Mouse (Mus musculus): ENCODE measurements around the gene B3galt1. TPM values are rescaled to one million over a fixed set of nuclear protein-coding genes. Genes with fewer than 3 reads are reported as not detected.

The B3galt1 gene
- polyA plus RNA-seq, 1 experiment, result not detected

- no peak overlapping the region for H3K4me3 ChIP-seq (replicated peaks)
- no peaks in the 10 kb centered on the region for H3K27me3 ChIP-seq (ENCODE audit: control insufficient read depth)
- no peaks in the 10 kb centered on the region for H3K9me3 ChIP-seq (ENCODE audit: control insufficient read depth, low read length)
- TF ChIP-seq TAL1 (IDR thresholded peaks at IDR 0.05; ENCODE audit: low read length) (no peak), GATA1 (IDR thresholded peaks at IDR 0.05; ENCODE audit: low read length) (no peak)
- H3K4me1 ChIP-seq (ENCODE audit: control insufficient read depth), result no peaks in the 10 kb centered on the region
- H3K36me3 ChIP-seq (ENCODE audit: control insufficient read depth), result no peaks in the 10 kb centered on the region
These were observed 91.7 kb downstream of the B3galt1 start for GRCm38 (mm10) chr2:67657372-67657771.

GRCm38 (mm10) chr2:67658091-67658490 is 92.4 kb downstream of the B3galt1 start:
- TF ChIP-seq TAL1 (IDR thresholded peaks at IDR 0.05; ENCODE audit: low read length) (no peak), GATA1 (IDR thresholded peaks at IDR 0.05; ENCODE audit: low read length) (no peak)
- no peak overlapping the region for H3K4me3 ChIP-seq (replicated peaks)
- no peaks in the 10 kb centered on the region for H3K9me3 ChIP-seq (ENCODE audit: control insufficient read depth, low read length)
- no peaks in the 10 kb centered on the region for H3K36me3 ChIP-seq (ENCODE audit: control insufficient read depth)
- no peaks in the 10 kb centered on the region for H3K4me1 ChIP-seq (ENCODE audit: control insufficient read depth)
- H3K27me3 ChIP-seq (ENCODE audit: control insufficient read depth), result no peaks in the 10 kb centered on the region

- no peaks in the 10 kb centered on the region for H3K36me3 ChIP-seq (ENCODE audit: control insufficient read depth)
- H3K9me3 ChIP-seq (ENCODE audit: control insufficient read depth, low read length), result no peaks in the 10 kb centered on the region; the same call in 1 of the 2 replicates
- H3K4me3 ChIP-seq (replicated peaks), result no peak overlapping the region
- H3K27me3 ChIP-seq (ENCODE audit: control insufficient read depth), result no peaks in the 10 kb centered on the region
- H3K4me1 ChIP-seq (ENCODE audit: control insufficient read depth), result no peaks in the 10 kb centered on the region
- TF ChIP-seq TAL1 (IDR thresholded peaks at IDR 0.05; ENCODE audit: low read length), result no peak
- TF ChIP-seq GATA1 (IDR thresholded peaks at IDR 0.05; ENCODE audit: low read length), result no peak
These were observed 106.0 kb downstream of the B3galt1 start for GRCm38 (mm10) chr2:67671721-67672120.

GRCm38 (mm10) chr2:67677697-67678096 is 112.0 kb downstream of the B3galt1 start:
- TF ChIP-seq TAL1 (IDR thresholded peaks at IDR 0.05; ENCODE audit: low read length), result no peak
- no peak for TF ChIP-seq GATA1 (IDR thresholded peaks at IDR 0.05; ENCODE audit: low read length)
- Histone ChIP-seq H3K4me1 (ENCODE audit: control insufficient read depth) (no peaks in the 10 kb centered on the region), H3K27me3 (ENCODE audit: control insufficient read depth) (no peaks in the 10 kb centered on the region), H3K9me3 (ENCODE audit: control insufficient read depth, low read length) (no peaks in the 10 kb centered on the region), H3K36me3 (ENCODE audit: control insufficient read depth) (no peaks in the 10 kb centered on the region), H3K4me3 (replicated peaks) (no peak overlapping the region)

GRCm38 (mm10) chr2:67724249-67724648 is 158.6 kb downstream of the B3galt1 start:
- TF ChIP-seq TAL1 (IDR thresholded peaks at IDR 0.05; ENCODE audit: low read length) (no peak), GATA1 (IDR thresholded peaks at IDR 0.05; ENCODE audit: low read length) (no peak)
- Histone ChIP-seq H3K27me3 (ENCODE audit: control insufficient read depth) (no peaks in the 10 kb centered on the region), H3K36me3 (ENCODE audit: control insufficient read depth) (no peaks in the 10 kb centered on the region), H3K9me3 (ENCODE audit: control insufficient read depth, low read length) (no peaks in the 10 kb centered on the region; the same call in 1 of the 2 replicates), H3K4me3 (replicated peaks) (no peak overlapping the region), H3K4me1 (ENCODE audit: control insufficient read depth) (no peaks in the 10 kb centered on the region)

- TF ChIP-seq GATA1 (IDR thresholded peaks at IDR 0.05; ENCODE audit: low read length), result no peak
- no peak for TF ChIP-seq TAL1 (IDR thresholded peaks at IDR 0.05; ENCODE audit: low read length)
- Histone ChIP-seq H3K27me3 (ENCODE audit: control insufficient read depth) (no peaks in the 10 kb centered on the region), H3K36me3 (ENCODE audit: control insufficient read depth) (no peaks in the 10 kb centered on the region)
These were observed 165.1 kb downstream of the B3galt1 start for GRCm38 (mm10) chr2:67730771-67731170.

GRCm38 (mm10) chr2:67751585-67751984 is 185.9 kb downstream of the B3galt1 start:
- Histone ChIP-seq H3K36me3 (ENCODE audit: control insufficient read depth) (no peaks in the 10 kb centered on the region), H3K4me1 (ENCODE audit: control insufficient read depth) (no peaks in the 10 kb centered on the region), H3K9me3 (ENCODE audit: control insufficient read depth, low read length) (no peaks in the 10 kb centered on the region), H3K4me3 (replicated peaks) (no peak overlapping the region), H3K27me3 (ENCODE audit: control insufficient read depth) (no peaks in the 10 kb centered on the region)
- no peak for TF ChIP-seq TAL1 (IDR thresholded peaks at IDR 0.05; ENCODE audit: low read length)

More at GRCm38 (mm10) chr2:67730771-67731170, 165.1 kb downstream of the B3galt1 start:
- H3K4me3 ChIP-seq (replicated peaks), result no peak overlapping the region
- H3K4me1 ChIP-seq (ENCODE audit: control insufficient read depth), result no peaks in the 10 kb centered on the region
- H3K9me3 ChIP-seq (ENCODE audit: control insufficient read depth, low read length), result no peaks in the 10 kb centered on the region; the same call in 1 of the 2 replicates

- Histone ChIP-seq H3K4me3 (replicated peaks) (no peak overlapping the region), H3K9me3 (ENCODE audit: control insufficient read depth, low read length) (no peaks in the 10 kb centered on the region), H3K4me1 (ENCODE audit: control insufficient read depth) (no peaks in the 10 kb centered on the region), H3K27me3 (ENCODE audit: control insufficient read depth) (no peaks in the 10 kb centered on the region), H3K36me3 (ENCODE audit: control insufficient read depth) (no peaks in the 10 kb centered on the region)
- no peak for TF ChIP-seq GATA1 (IDR thresholded peaks at IDR 0.05; ENCODE audit: low read length)
- TF ChIP-seq TAL1 (IDR thresholded peaks at IDR 0.05; ENCODE audit: low read length), result no peak
These were observed 190.8 kb downstream of the B3galt1 start for GRCm38 (mm10) chr2:67756507-67756906.

- Histone ChIP-seq H3K27me3 (ENCODE audit: control insufficient read depth) (no peaks in the 10 kb centered on the region), H3K4me1 (ENCODE audit: control insufficient read depth) (no peaks in the 10 kb centered on the region), H3K4me3 (replicated peaks) (no peak overlapping the region), H3K36me3 (ENCODE audit: control insufficient read depth) (no peaks in the 10 kb centered on the region), H3K9me3 (ENCODE audit: control insufficient read depth, low read length) (peaks cover 9% of the 10 kb centered on the region)
- TF ChIP-seq TAL1 (IDR thresholded peaks at IDR 0.05; ENCODE audit: low read length) (no peak), GATA1 (IDR thresholded peaks at IDR 0.05; ENCODE audit: low read length) (no peak)
These were observed 221.9 kb downstream of the B3galt1 start for GRCm38 (mm10) chr2:67787536-67787935.

GRCm38 (mm10) chr2:67797561-67797960 is 231.9 kb downstream of the B3galt1 start:
- Histone ChIP-seq H3K36me3 (ENCODE audit: control insufficient read depth) (no peaks in the 10 kb centered on the region), H3K4me1 (ENCODE audit: control insufficient read depth) (no peaks in the 10 kb centered on the region), H3K4me3 (replicated peaks) (no peak overlapping the region), H3K27me3 (ENCODE audit: control insufficient read depth) (no peaks in the 10 kb centered on the region), H3K9me3 (ENCODE audit: control insufficient read depth, low read length) (peaks cover 2% of the 10 kb centered on the region)
- TF ChIP-seq GATA1 (IDR thresholded peaks at IDR 0.05; ENCODE audit: low read length) (no peak), TAL1 (IDR thresholded peaks at IDR 0.05; ENCODE audit: low read length) (no peak)
